Mouse (Mus musculus) stomach, embryonic 15.5 days (tissue): ENCODE measurements at regions not wholly inside any gene's neighbourhood (a gene's known extent, or its start where the extent isn't known, plus 50 kb on each side); places are given as distances from the start of the nearest gene placed in this dataset.
"Not testable (repeated sequence)": the region's sequence is repeated elsewhere in the genome, so short reads cannot be mapped to it uniquely, and the experiment has no call there.

Source experiments
- ATAC-seq: fragments of 200-750 bp; cut with Nextera tagmentation; 2 replicates; pipeline ENCODE4 v1.8.0; 2017; ENCODE audit warnings: low read depth, moderate number of reproducible peaks, moderate TSS enrichment; ENCODE audit not compliant: insufficient read depth, low FRiP score
- H3K27ac ChIP-seq: fragments of 300-500 bp; sonication (generic); 2 replicates; pipeline ENCODE4 v1.5.1; 2015; ENCODE audit warnings: mild to moderate bottlenecking, inconsistent platforms
- H3K27me3 ChIP-seq: fragments of 300-500 bp; sonication (generic); replicated peaks from 2 replicates; pipeline ENCODE4 v1.6.1; 2015; ENCODE audit warnings: inconsistent platforms
- H3K36me3 ChIP-seq: fragments of 300-500 bp; sonication (generic); 2 replicates; pipeline ENCODE4 v1.6.1; 2015; ENCODE audit warnings: inconsistent platforms
- H3K4me1 ChIP-seq: fragments of 300-500 bp; sonication (generic); 2 replicates; pipeline ENCODE4 v1.6.1; 2015; ENCODE audit warnings: inconsistent platforms
- H3K4me2 ChIP-seq: fragments of 300-500 bp; sonication (generic); 2 replicates; pipeline ENCODE4 v1.6.1; 2015; ENCODE audit warnings: mild to moderate bottlenecking, inconsistent platforms
- H3K4me3 ChIP-seq: fragments of 300-500 bp; sonication (generic); replicated peaks from 2 replicates; pipeline ENCODE4 v1.5.1; 2015; ENCODE audit warnings: inconsistent platforms
- H3K9ac ChIP-seq: fragments of 300-500 bp; sonication (generic); 2 replicates; pipeline ENCODE4 v1.6.1; 2015; ENCODE audit warnings: inconsistent platforms
- H3K9me3 ChIP-seq: fragments of 300-500 bp; sonication (generic); 2 replicates; pipeline ENCODE4 v1.6.1; 2016; ENCODE audit warnings: inconsistent platforms
- WGBS: fragments of 180-500 bp; shearing (Covaris S2); methylation state at CpG from one replicate; pipeline ENCODE4 v1.1.7; 2015; 5-methylcytosine and 5-hydroxymethylcytosine counted together

- Histone ChIP-seq H3K4me2 (peak overlapping the region; percentile 37), H3K4me3 (peak overlapping the region; percentile 14; the same call in 1 of the 2 replicates)
- H3K9me3 ChIP-seq, H3K9ac ChIP-seq, H3K27me3 ChIP-seq, H3K27ac ChIP-seq, ATAC-seq, H3K36me3 ChIP-seq, H3K4me1 ChIP-seq: not testable (repeated sequence)
- WGBS = 44% methylated on average over 20 of the region's 20 CpGs
Observed at GRCm38 (mm10) chr7:60733331-60733994, 593.4 kb upstream of the Snrpn start.

- not testable (repeated sequence) for H3K9ac ChIP-seq, H3K36me3 ChIP-seq, H3K27ac ChIP-seq, H3K4me2 ChIP-seq, ATAC-seq, H3K4me3 ChIP-seq, H3K9me3 ChIP-seq, H3K27me3 ChIP-seq, H3K4me1 ChIP-seq
- 7% methylated on average over 5 of the region's 5 CpGs for WGBS
Observed at GRCm38 (mm10) chr7:60728108-60728721, 588.2 kb upstream of the Snrpn start.
